Mouse (Mus musculus) embryonic facial prominence, embryonic 11.5 days (tissue): ENCODE data around the gene Srd5a3. TPM values are rescaled to one million over a fixed set of nuclear protein-coding genes. Genes with fewer than 3 reads are reported as not detected.

Source experiments
- ATAC-seq: fragments of 200-750 bp; cut with Nextera tagmentation; replicated peaks from 2 replicates; pipeline ENCODE4 v1.8.0; 2017; ENCODE audit warnings: low read depth; ENCODE audit not compliant: insufficient number of reproducible peaks, low FRiP score, low TSS enrichment
- DNase-seq: peaks from one replicate; pipeline ENCODE4 v3.0.0-alpha.2; 2015; ENCODE audit warnings: low spot score
- H3K27ac ChIP-seq: fragments of 300-500 bp; sonication (generic); replicated peaks from 2 replicates; pipeline ENCODE4 v1.5.1; 2014; ENCODE audit warnings: mild to moderate bottlenecking, low read depth, low read length, control low read depth
- H3K27me3 ChIP-seq: fragments of 300-500 bp; sonication (generic); 2 replicates; pipeline ENCODE4 v1.6.1; 2014; ENCODE audit warnings: mild to moderate bottlenecking, low read length, moderate library complexity, mixed read lengths; ENCODE audit not compliant: control insufficient read depth, insufficient read depth
- H3K36me3 ChIP-seq: fragments of 300-500 bp; sonication (generic); replicated peaks from 2 replicates; pipeline ENCODE4 v1.6.1; 2014; ENCODE audit warnings: low read depth, mild to moderate bottlenecking, low read length, moderate library complexity, mixed read lengths; ENCODE audit not compliant: control insufficient read depth, insufficient read depth
- H3K4me1 ChIP-seq: fragments of 300-500 bp; sonication (generic); 2 replicates; pipeline ENCODE4 v1.6.1; 2014; ENCODE audit warnings: low read length, mixed read lengths; ENCODE audit not compliant: control insufficient read depth, insufficient read depth
- H3K4me2 ChIP-seq: fragments of 300-500 bp; sonication (generic); 2 replicates; pipeline ENCODE4 v1.6.1; 2014; ENCODE audit warnings: low read depth, mild to moderate bottlenecking, control low read depth, low read length, moderate library complexity
- H3K4me3 ChIP-seq: fragments of 300-500 bp; sonication (generic); 2 replicates; pipeline ENCODE4 v1.5.1; 2014; ENCODE audit warnings: low read depth, low read length, control low read depth
- H3K9ac ChIP-seq: fragments of 300-500 bp; sonication (generic); replicated peaks from 2 replicates; pipeline ENCODE4 v1.6.1; 2014; ENCODE audit warnings: mild to moderate bottlenecking, control low read depth, low read length
- H3K9me3 ChIP-seq: fragments of 300-500 bp; sonication (generic); replicated peaks from 2 replicates; pipeline ENCODE4 v1.6.1; 2016; ENCODE audit warnings: mild to moderate bottlenecking, low read length, inconsistent platforms, mixed read lengths; ENCODE audit not compliant: control insufficient read depth
- WGBS: fragments of 180-500 bp; shearing (Covaris S2); extraction: QIAGEN DNeasy Blood & Tissue Kit; methylation state at CpG from one replicate; pipeline ENCODE4 v1.1.7; 2014; 5-methylcytosine and 5-hydroxymethylcytosine counted together
- polyA plus RNA-seq: library from polyadenylated mRNA; unstranded; fragments of >200 nt; fragmentation: Nextera tagmentation; extraction: Ambion mirVana; gene quantifications from 2 replicates; pipeline ENCODE4 v1.2.1, GENCODE M21; 2014

The Srd5a3 gene
- polyA plus RNA-seq, 1 experiment from 2014 or later, result 23.2 TPM

DNA sequence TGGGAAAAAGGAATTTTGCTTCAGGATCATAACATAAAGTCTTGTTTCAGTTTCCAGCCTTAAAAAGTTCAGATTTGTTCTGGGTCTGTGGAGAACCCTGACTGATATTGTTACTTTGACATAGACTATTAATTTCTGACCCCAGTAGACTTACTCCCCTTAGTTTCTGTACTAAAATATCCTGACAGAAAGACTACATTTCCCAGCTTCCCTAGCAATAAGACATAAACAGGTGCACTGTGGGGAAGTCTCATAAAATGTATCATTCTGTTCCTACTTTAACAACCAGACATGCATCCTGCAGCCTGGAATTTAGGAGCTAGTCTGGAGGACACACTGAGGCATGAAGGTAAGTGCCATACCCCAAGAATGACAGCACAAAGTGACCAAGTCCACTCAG lies 31.0 kb downstream of the Srd5a3 start:
- Histone ChIP-seq H3K9me3 (no peaks in the 10 kb centered on the region), H3K27me3 (no peaks in the 10 kb centered on the region), H3K4me3 (no peak overlapping the region), H3K9ac (no peak overlapping the region), H3K4me1 (no peaks in the 10 kb centered on the region), H3K27ac (no peak overlapping the region), H3K4me2 (no peak overlapping the region), H3K36me3 (no peaks in the 10 kb centered on the region)
- DNase-seq (no peak), ATAC-seq (no peak)

DNA sequence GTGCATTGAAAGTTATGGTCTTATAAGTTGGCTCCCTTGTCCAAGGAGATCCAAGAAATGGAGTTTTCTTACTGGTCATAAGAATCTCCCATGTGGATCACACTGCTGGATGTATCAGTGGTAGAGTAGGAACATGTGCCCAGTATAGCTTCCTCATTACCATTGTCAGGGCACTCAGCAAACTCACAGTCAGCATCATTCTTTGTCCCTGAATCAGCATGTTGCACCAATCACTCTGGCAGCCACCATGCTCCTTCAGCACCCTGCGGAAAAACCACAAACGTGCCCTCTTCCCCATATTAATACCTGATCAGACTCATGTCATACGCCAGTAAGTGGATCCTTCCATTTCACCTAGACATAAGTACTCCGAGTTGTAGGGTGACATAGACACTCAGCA lies 35.0 kb downstream of the Srd5a3 start:
- Histone ChIP-seq H3K27me3 (no peaks in the 10 kb centered on the region), H3K36me3 (no peaks in the 10 kb centered on the region), H3K9ac (no peak overlapping the region), H3K4me1 (no peaks in the 10 kb centered on the region), H3K4me2 (no peak overlapping the region), H3K4me3 (no peak overlapping the region), H3K9me3 (no peaks in the 10 kb centered on the region), H3K27ac (no peak overlapping the region)
- ATAC-seq (no peak), DNase-seq (no peak)
- WGBS, result 88% methylated on average over 4 of the region's 4 CpGs

DNA sequence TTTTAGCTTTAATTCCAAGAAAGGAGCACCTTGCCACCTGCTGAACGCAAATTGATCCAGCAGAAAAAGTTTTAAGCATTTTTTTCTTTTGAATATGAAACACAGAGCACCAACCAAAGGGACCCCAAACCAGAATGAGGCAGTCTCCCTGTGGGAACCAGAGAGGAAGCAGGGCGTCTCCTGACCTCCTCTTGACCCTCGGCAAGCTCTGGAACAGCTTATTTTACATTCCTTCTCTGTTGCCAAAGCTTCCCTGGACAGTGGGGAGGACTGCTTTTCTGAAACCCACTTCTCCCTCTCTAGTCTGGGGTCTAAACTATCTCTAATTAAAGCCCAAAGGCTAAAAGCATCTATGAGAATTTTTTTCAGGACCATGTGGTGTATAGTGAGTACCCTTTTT lies 36.3 kb downstream of the Srd5a3 start:
- ATAC-seq, result no peak
- Histone ChIP-seq H3K27ac (no peak overlapping the region), H3K4me2 (no peak overlapping the region), H3K9ac (no peak overlapping the region), H3K36me3 (no peaks in the 10 kb centered on the region), H3K4me1 (no peaks in the 10 kb centered on the region), H3K4me3 (no peak overlapping the region), H3K9me3 (no peaks in the 10 kb centered on the region), H3K27me3 (no peaks in the 10 kb centered on the region)
- peak; percentile 33 for DNase-seq
- 36% methylated on average over 3 of the region's 3 CpGs for WGBS

DNA sequence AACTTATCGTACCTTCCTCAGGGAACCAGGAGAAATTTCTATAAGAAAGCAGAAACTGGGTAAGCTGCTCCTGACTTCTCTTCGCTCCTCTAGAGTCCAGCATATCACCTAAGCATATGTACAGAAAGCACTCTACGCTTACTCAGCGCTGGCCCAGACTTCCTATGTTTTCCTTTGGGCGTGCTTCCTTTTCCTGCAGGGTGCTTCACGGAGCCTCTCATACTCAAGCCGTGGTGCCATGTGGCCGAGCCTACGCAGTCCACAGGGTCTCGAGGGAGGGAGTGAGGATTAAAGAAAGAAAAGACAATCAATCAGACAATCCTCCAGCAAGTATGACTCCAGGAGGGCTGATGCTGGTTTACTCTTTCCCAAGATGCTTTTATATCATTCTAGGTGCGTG lies 36.8 kb downstream of the Srd5a3 start:
- WGBS, result 65% methylated on average over 11 of the region's 11 CpGs
- H3K27ac ChIP-seq, result no peak overlapping the region

GRCm38 (mm10) chr5:76177664-76178063 lies 37.6 kb downstream of the Srd5a3 start:
- no peak overlapping the region for H3K27ac ChIP-seq
- DNase-seq, result no peak
- H3K9me3 ChIP-seq, result no peaks in the 10 kb centered on the region
- no peak for ATAC-seq
- no peaks in the 10 kb centered on the region for H3K27me3 ChIP-seq
- H3K4me2 ChIP-seq, result no peak overlapping the region
- no peak overlapping the region for H3K9ac ChIP-seq
- H3K4me3 ChIP-seq, result no peak overlapping the region
- no peaks in the 10 kb centered on the region for H3K36me3 ChIP-seq
- H3K4me1 ChIP-seq, result no peaks in the 10 kb centered on the region
- whole genome bisulfite sequencing, result 81% methylated on average over 7 of the region's 7 CpGs

More for the DNA sequence above, 36.8 kb downstream of the Srd5a3 start:
- Histone ChIP-seq H3K4me1 (no peaks in the 10 kb centered on the region), H3K4me2 (no peak overlapping the region), H3K36me3 (no peaks in the 10 kb centered on the region), H3K4me3 (no peak overlapping the region), H3K27me3 (no peaks in the 10 kb centered on the region), H3K9ac (no peak overlapping the region), H3K9me3 (no peaks in the 10 kb centered on the region)
- DNase-seq (no peak), ATAC-seq (no peak)

GRCm38 (mm10) chr5:76179171-76179570 lies 39.1 kb downstream of the Srd5a3 start:
- Histone ChIP-seq H3K27ac (no peak overlapping the region), H3K4me3 (no peak overlapping the region), H3K36me3 (no peaks in the 10 kb centered on the region), H3K4me1 (no peaks in the 10 kb centered on the region), H3K27me3 (no peaks in the 10 kb centered on the region), H3K9me3 (no peaks in the 10 kb centered on the region), H3K9ac (no peak overlapping the region), H3K4me2 (no peak overlapping the region)
- 89% methylated on average over 5 of the region's 5 CpGs for WGBS
- DNase-seq (no peak), ATAC-seq (no peak)

DNA sequence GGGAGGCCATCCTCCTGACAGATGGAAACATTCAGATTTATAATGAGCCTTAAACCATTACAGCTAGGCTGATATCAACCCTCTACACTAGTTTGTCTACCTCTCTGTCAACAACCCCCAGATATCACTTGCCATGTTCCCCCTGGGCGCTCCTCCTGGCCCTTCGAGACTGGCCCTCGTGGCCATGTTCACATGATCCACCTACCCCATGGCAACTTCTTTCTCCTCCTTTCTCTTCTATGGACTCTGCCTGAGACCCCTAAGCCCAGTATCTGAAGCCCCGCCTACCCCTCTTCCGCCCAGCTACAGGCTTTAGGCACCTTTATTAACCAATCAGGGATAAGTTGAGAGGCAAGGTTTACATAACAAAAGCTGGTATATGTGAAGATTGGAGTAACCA lies 39.7 kb downstream of the Srd5a3 start:
- ATAC-seq, result no peak
- Histone ChIP-seq H3K4me1 (no peaks in the 10 kb centered on the region), H3K27me3 (no peaks in the 10 kb centered on the region), H3K27ac (no peak overlapping the region), H3K4me2 (no peak overlapping the region), H3K4me3 (no peak overlapping the region), H3K36me3 (no peaks in the 10 kb centered on the region), H3K9me3 (no peaks in the 10 kb centered on the region), H3K9ac (no peak overlapping the region)
- no peak for DNase-seq
- 86% methylated on average over 5 of the region's 5 CpGs for WGBS

- Histone ChIP-seq H3K4me3 (no peak overlapping the region), H3K36me3 (no peaks in the 10 kb centered on the region), H3K4me1 (peaks cover 3% of the 10 kb centered on the region), H3K9me3 (no peaks in the 10 kb centered on the region), H3K4me2 (no peak overlapping the region), H3K9ac (no peak overlapping the region), H3K27me3 (no peaks in the 10 kb centered on the region), H3K27ac (no peak overlapping the region)
- no peak for DNase-seq
- no peak for ATAC-seq
- 44% methylated on average over 3 of the region's 3 CpGs for whole genome bisulfite sequencing
These were observed 42.3 kb downstream of the Srd5a3 start for GRCm38 (mm10) chr5:76182326-76182725.
